Comparison of ENCODE assay signal across 13 mouse cellular contexts in the genomic region with DNA sequence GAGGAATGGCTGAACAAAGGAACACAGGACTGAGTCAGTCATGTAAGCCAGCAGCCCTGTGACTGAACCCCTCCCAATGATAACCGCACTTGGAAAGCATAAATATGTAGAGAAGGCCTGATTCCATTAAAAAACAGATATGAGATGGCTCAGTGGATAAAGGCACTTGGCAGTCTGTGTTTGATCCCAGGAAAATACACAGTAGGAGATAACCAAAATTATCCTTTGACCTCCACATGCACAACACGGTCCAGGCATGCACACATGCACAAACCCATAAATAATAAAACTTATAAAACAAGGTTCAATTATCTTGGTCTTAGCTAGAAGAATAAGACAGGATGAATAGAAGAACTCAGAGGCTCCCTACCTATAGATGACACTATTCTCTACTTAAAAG.
"Had no signal": no experiment of that assay in that cellular context is flagged by ENCODE, and none has a peak within 500 bp of the region (broad histone marks: within the 10 kb centered on the region; RNA-seq: fewer than 3 reads in every experiment).

No protein-coding gene starts in this region.

- H3K9ac ChIP-seq: hindbrain, embryonic 15.5 days; neural tube, embryonic 12.5 days had no signal

- H3K4me2 ChIP-seq: hindbrain, embryonic 15.5 days; neural tube, embryonic 12.5 days had no signal

- DNase-seq: kidney, adult 11 months; kidney, adult 9 months; kidney, postnatal 36 days; midbrain, embryonic 14.5 days; right cerebral cortex, postnatal 14 days; thymus, adult 18-20 months; thymus, postnatal 14 days had no signal

- H3K27ac ChIP-seq: hindbrain, embryonic 15.5 days; kidney, postnatal 0 days; limb, embryonic 10.5 days; macrophage; neural tube, embryonic 12.5 days had no signal

- H3K4me3 ChIP-seq: hindbrain, embryonic 15.5 days; limb, embryonic 10.5 days; myocyte; neural tube, embryonic 12.5 days had no signal

- H3K27me3 ChIP-seq: hindbrain, embryonic 15.5 days; neural tube, embryonic 12.5 days had no signal

- H3K4me1 ChIP-seq: neural tube, embryonic 12.5 days had no signal

- H3K9me3 ChIP-seq: hindbrain, embryonic 15.5 days; limb, embryonic 10.5 days; neural tube, embryonic 12.5 days had no signal

- H3K36me3 ChIP-seq: hindbrain, embryonic 15.5 days; limb, embryonic 10.5 days; neural tube, embryonic 12.5 days had no signal
